Mouse (Mus musculus): ENCODE data around the gene Psenen. TPM values are rescaled to one million over a fixed set of nuclear protein-coding genes. Genes with fewer than 3 reads are reported as not detected.

Gene Psenen
- polyA plus RNA-seq, 2 experiments, result 136 to 141 TPM

GRCm38 (mm10) chr7:30522871-30523270, 40.6 kb downstream of the Psenen start:
- Histone ChIP-seq H3K4me1 (ENCODE audit: control insufficient read depth, insufficient read depth, low read length) (peaks cover 8% of the 10 kb centered on the region; the same call in 1 of the 2 replicates), H3K4me2 (replicated peaks; ENCODE audit: low read depth, low read length, severe bottlenecking) (no peak overlapping the region), H3K27ac (replicated peaks; ENCODE audit: low read depth, low read length) (no peak overlapping the region), H3K27me3 (ENCODE audit: control insufficient read depth, insufficient read depth, low read length) (no peaks in the 10 kb centered on the region), H3K9me3 (ENCODE audit: control insufficient read depth, low read length) (no peaks in the 10 kb centered on the region), H3K4me3 (replicated peaks; ENCODE audit: low read length) (no peak overlapping the region), H3K36me3 (ENCODE audit: control insufficient read depth, insufficient read depth, low read length) (peaks cover 44% of the 10 kb centered on the region), H3K9ac (ENCODE audit: low read depth, low read length, severe bottlenecking) (no peak overlapping the region)
- ATAC-seq (ENCODE audit: low FRiP score, low read depth), result no peak
- no peak for TF ChIP-seq POLR2A (IDR thresholded peaks at IDR 0.05; ENCODE audit: borderline replicate concordance, extremely low read depth, insufficient read depth, insufficient read length)
- 83% methylated on average over 10 of the region's 10 CpGs for WGBS
- DNase-seq (ENCODE audit: low spot score), result no peak

DNA sequence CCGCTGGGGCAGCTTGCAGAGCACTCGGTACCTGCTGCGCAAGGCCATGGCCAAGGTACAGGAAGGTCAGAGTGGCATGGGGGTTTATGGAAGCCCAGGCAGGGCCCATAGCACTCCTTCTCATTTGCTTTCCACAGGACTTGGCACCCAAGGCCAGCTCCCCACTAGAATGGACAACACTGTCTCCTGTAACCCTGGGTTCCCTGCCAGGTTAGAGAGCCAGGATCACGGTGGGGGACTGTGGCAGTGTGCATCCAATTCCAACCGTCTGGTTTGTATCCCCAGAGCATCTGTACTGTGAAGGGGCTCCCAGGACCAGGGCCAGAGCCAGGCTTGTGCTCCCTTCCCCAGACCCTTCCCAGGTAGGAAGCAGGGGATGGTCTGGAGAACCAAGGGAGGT, 42.6 kb downstream of the Psenen start:
- Histone ChIP-seq H3K27me3 (ENCODE audit: control insufficient read depth, insufficient read depth, low read length) (no peaks in the 10 kb centered on the region), H3K27ac (replicated peaks; ENCODE audit: low read depth, low read length) (no peak overlapping the region), H3K4me1 (ENCODE audit: control insufficient read depth, insufficient read depth, low read length) (no peaks in the 10 kb centered on the region), H3K9me3 (ENCODE audit: control insufficient read depth, low read length) (no peaks in the 10 kb centered on the region), H3K36me3 (ENCODE audit: control insufficient read depth, insufficient read depth, low read length) (peaks cover 28% of the 10 kb centered on the region), H3K9ac (ENCODE audit: low read depth, low read length, severe bottlenecking) (no peak overlapping the region), H3K4me3 (replicated peaks; ENCODE audit: low read length) (no peak overlapping the region), H3K4me2 (replicated peaks; ENCODE audit: low read depth, low read length, severe bottlenecking) (no peak overlapping the region)
- ATAC-seq (ENCODE audit: low FRiP score, low read depth) (no peak), DNase-seq (ENCODE audit: low spot score) (no peak)
- 76% methylated on average over 5 of the region's 5 CpGs for WGBS
- no peak for TF ChIP-seq POLR2A (IDR thresholded peaks at IDR 0.05; ENCODE audit: borderline replicate concordance, extremely low read depth, insufficient read depth, insufficient read length)

GRCm38 (mm10) chr7:30520396-30520795, 43.0 kb downstream of the Psenen start:
- no peak for DNase-seq (ENCODE audit: low spot score)
- no peak overlapping the region for H3K9ac ChIP-seq (ENCODE audit: low read depth, low read length, severe bottlenecking)
- H3K27me3 ChIP-seq (ENCODE audit: control insufficient read depth, insufficient read depth, low read length), result no peaks in the 10 kb centered on the region
- no peak overlapping the region for H3K4me3 ChIP-seq (replicated peaks; ENCODE audit: low read length)
- no peak for ATAC-seq (ENCODE audit: low FRiP score, low read depth)
- no peaks in the 10 kb centered on the region for H3K4me1 ChIP-seq (ENCODE audit: control insufficient read depth, insufficient read depth, low read length)
- H3K27ac ChIP-seq (replicated peaks; ENCODE audit: low read depth, low read length), result no peak overlapping the region
- WGBS, result 75% methylated on average over 4 of the region's 4 CpGs
- no peaks in the 10 kb centered on the region for H3K9me3 ChIP-seq (ENCODE audit: control insufficient read depth, low read length)
- TF ChIP-seq POLR2A (IDR thresholded peaks at IDR 0.05; ENCODE audit: borderline replicate concordance, extremely low read depth, insufficient read depth, insufficient read length), result no peak
- peaks cover 24% of the 10 kb centered on the region for H3K36me3 ChIP-seq (ENCODE audit: control insufficient read depth, insufficient read depth, low read length)
- H3K4me2 ChIP-seq (replicated peaks; ENCODE audit: low read depth, low read length, severe bottlenecking), result no peak overlapping the region

DNA sequence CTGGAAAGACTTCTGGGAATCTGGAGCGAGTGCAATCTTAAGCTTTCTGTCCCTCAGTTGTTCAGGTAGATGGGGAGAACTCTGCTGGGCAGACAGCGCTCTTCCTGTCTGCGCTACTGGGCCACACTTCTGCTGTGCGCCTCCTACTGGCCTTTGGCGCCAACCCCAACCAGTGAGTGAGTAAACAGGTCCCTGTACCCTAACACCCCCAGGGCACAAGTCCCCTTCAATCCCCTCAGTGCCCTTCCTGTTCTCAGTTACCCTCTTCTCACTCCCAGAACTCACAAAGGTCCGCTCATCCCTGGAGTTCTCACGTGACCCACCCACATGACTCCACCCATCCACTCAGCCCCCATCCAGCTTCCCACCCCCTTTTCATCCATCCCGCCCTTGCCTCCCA, 45.1 kb downstream of the Psenen start:
- Histone ChIP-seq H3K9ac (ENCODE audit: low read depth, low read length, severe bottlenecking) (no peak overlapping the region), H3K36me3 (ENCODE audit: control insufficient read depth, insufficient read depth, low read length) (peaks cover 4% of the 10 kb centered on the region), H3K4me3 (replicated peaks; ENCODE audit: low read length) (no peak overlapping the region), H3K4me1 (ENCODE audit: control insufficient read depth, insufficient read depth, low read length) (no peaks in the 10 kb centered on the region), H3K4me2 (replicated peaks; ENCODE audit: low read depth, low read length, severe bottlenecking) (no peak overlapping the region), H3K27me3 (ENCODE audit: control insufficient read depth, insufficient read depth, low read length) (no peaks in the 10 kb centered on the region), H3K27ac (replicated peaks; ENCODE audit: low read depth, low read length) (no peak overlapping the region), H3K9me3 (ENCODE audit: control insufficient read depth, low read length) (no peaks in the 10 kb centered on the region)
- 46% methylated on average over 8 of the region's 8 CpGs for WGBS
- TF ChIP-seq POLR2A (IDR thresholded peaks at IDR 0.05; ENCODE audit: borderline replicate concordance, extremely low read depth, insufficient read depth, insufficient read length), result no peak
- DNase-seq (ENCODE audit: low spot score) (no peak), ATAC-seq (ENCODE audit: low FRiP score, low read depth) (no peak)

GRCm38 (mm10) chr7:30515003-30515760, 48.2 kb downstream of the Psenen start:
- no peaks in the 10 kb centered on the region for H3K36me3 ChIP-seq (ENCODE audit: control insufficient read depth, insufficient read depth, low read length)
- no peak overlapping the region for H3K4me3 ChIP-seq (replicated peaks; ENCODE audit: low read length)
- no peak overlapping the region for H3K4me2 ChIP-seq (replicated peaks; ENCODE audit: low read depth, low read length, severe bottlenecking)
- TF ChIP-seq POLR2A (IDR thresholded peaks at IDR 0.05; ENCODE audit: borderline replicate concordance, extremely low read depth, insufficient read depth, insufficient read length), result no peak
- H3K4me1 ChIP-seq (ENCODE audit: control insufficient read depth, insufficient read depth, low read length), result no peaks in the 10 kb centered on the region
- no peaks in the 10 kb centered on the region for H3K9me3 ChIP-seq (ENCODE audit: control insufficient read depth, low read length)
- no peaks in the 10 kb centered on the region for H3K27me3 ChIP-seq (ENCODE audit: control insufficient read depth, insufficient read depth, low read length)
- H3K9ac ChIP-seq (ENCODE audit: low read depth, low read length, severe bottlenecking), result no peak overlapping the region
- DNase-seq (ENCODE audit: low spot score) (no peak), ATAC-seq (ENCODE audit: low FRiP score, low read depth) (no peak)
- no peak overlapping the region for H3K27ac ChIP-seq (replicated peaks; ENCODE audit: low read depth, low read length)
- 63% methylated on average over 24 of the region's 24 CpGs for WGBS

Small RNA genes lying within 50 kb of the gene (microRNA-seq; reads per million reads assigned to microRNA genes)
- gene Gm38670 (1.4 reads per million), gene Mir3569 (not detected)

Other genes with a start within 250 kb of the Psenen start
Only the 30 nearest of the 33 such genes appear.
- 11.5 and 17.7 TPM in 2 replicates for gene Lrfn3, start 200.9 kb downstream of the Psenen start, polyA plus RNA-seq (2012; rRNA removed)
- gene Lrfn3, start 200.9 kb downstream of the Psenen start, polyA plus RNA-seq (2014; fragmentation: Nextera tagmentation; extraction: Ambion mirVana), result 6.3 and 6.9 TPM in 2 replicates
- gene Tyrobp, start 149.9 kb downstream of the Psenen start, polyA plus RNA-seq (2012; rRNA removed), result 54.2 and 79.2 TPM in 2 replicates
- gene Tyrobp, start 149.9 kb downstream of the Psenen start, polyA plus RNA-seq (2014; fragmentation: Nextera tagmentation; extraction: Ambion mirVana), result 69.8 and 84.7 TPM in 2 replicates
- gene Hcst, start 143.8 kb downstream of the Psenen start, polyA plus RNA-seq (2012; rRNA removed), result 1.9 and 2.2 TPM in 2 replicates
- gene Hcst, start 143.8 kb downstream of the Psenen start, polyA plus RNA-seq (2014; fragmentation: Nextera tagmentation; extraction: Ambion mirVana), result 0.70 and 3.0 TPM in 2 replicates
- gene Nfkbid, start 141.9 kb downstream of the Psenen start, polyA plus RNA-seq (2012; rRNA removed), result 3.0 and 3.5 TPM in 2 replicates
- gene Nfkbid, start 141.9 kb downstream of the Psenen start, polyA plus RNA-seq (2014; fragmentation: Nextera tagmentation; extraction: Ambion mirVana), result 1.7 and 2.2 TPM in 2 replicates
- gene Aplp1, start 118.1 kb downstream of the Psenen start, polyA plus RNA-seq (2012; rRNA removed), result 41.9 and 55.5 TPM in 2 replicates
- 31.4 and 37.4 TPM in 2 replicates for gene Aplp1, start 118.1 kb downstream of the Psenen start, polyA plus RNA-seq (2014; fragmentation: Nextera tagmentation; extraction: Ambion mirVana)
- gene Kirrel2, start 105.9 kb downstream of the Psenen start, polyA plus RNA-seq (2012; rRNA removed), result 0.06 and 0.13 TPM in 2 replicates
- 0.07 TPM in 1 of 2 replicates, not detected in the other for gene Kirrel2, start 105.9 kb downstream of the Psenen start, polyA plus RNA-seq (2014; fragmentation: Nextera tagmentation; extraction: Ambion mirVana)
- gene Nphs1, start 105.3 kb downstream of the Psenen start, polyA plus RNA-seq (2012; rRNA removed), result 0.03 and 0.06 TPM in 2 replicates
- gene Nphs1, start 105.3 kb downstream of the Psenen start, polyA plus RNA-seq (2014; fragmentation: Nextera tagmentation; extraction: Ambion mirVana), result 0.14 and 0.23 TPM in 2 replicates
- gene Prodh2, start 70.0 kb downstream of the Psenen start, polyA plus RNA-seq (2012; rRNA removed), result 0.04 and 0.11 TPM in 2 replicates
- gene Prodh2, start 70.0 kb downstream of the Psenen start, polyA plus RNA-seq (2014; fragmentation: Nextera tagmentation; extraction: Ambion mirVana), result not detected in 2 replicates
- gene Arhgap33, start 28.6 kb downstream of the Psenen start, polyA plus RNA-seq (2012; rRNA removed), result 66.1 and 91.7 TPM in 2 replicates
- gene Arhgap33, start 28.6 kb downstream of the Psenen start, polyA plus RNA-seq (2014; fragmentation: Nextera tagmentation; extraction: Ambion mirVana), result 9.7 and 14.2 TPM in 2 replicates
- gene Hspb6, start 11.4 kb downstream of the Psenen start, polyA plus RNA-seq (2012; rRNA removed), result 15.4 and 18.6 TPM in 2 replicates
- gene Hspb6, start 11.4 kb downstream of the Psenen start, polyA plus RNA-seq (2014; fragmentation: Nextera tagmentation; extraction: Ambion mirVana), result 15.7 and 16.8 TPM in 2 replicates
- 31.8 and 47.3 TPM in 2 replicates for gene Proser3, start 11.3 kb downstream of the Psenen start, polyA plus RNA-seq (2012; rRNA removed)
- 9.4 and 10.8 TPM in 2 replicates for gene Proser3, start 11.3 kb downstream of the Psenen start, polyA plus RNA-seq (2014; fragmentation: Nextera tagmentation; extraction: Ambion mirVana)
- 35.8 and 38.7 TPM in 2 replicates for gene Lin37, start 3.8 kb downstream of the Psenen start, polyA plus RNA-seq (2012; rRNA removed)
- 38.5 and 45.8 TPM in 2 replicates for gene Lin37, start 3.8 kb downstream of the Psenen start, polyA plus RNA-seq (2014; fragmentation: Nextera tagmentation; extraction: Ambion mirVana)
- 71.8 and 75.8 TPM in 2 replicates for gene U2af1l4, start 326 bp downstream of the Psenen start, polyA plus RNA-seq (2012; rRNA removed)
- 95.6 and 99.2 TPM in 2 replicates for gene U2af1l4, start 326 bp downstream of the Psenen start, polyA plus RNA-seq (2014; fragmentation: Nextera tagmentation; extraction: Ambion mirVana)
- gene Gm49396, start 283 bp downstream of the Psenen start, polyA plus RNA-seq (2012; rRNA removed), result 7.3 and 8.9 TPM in 2 replicates
- gene Gm49396, start 283 bp downstream of the Psenen start, polyA plus RNA-seq (2014; fragmentation: Nextera tagmentation; extraction: Ambion mirVana), result 5.0 and 7.4 TPM in 2 replicates
- gene Igflr1, start 1.8 kb upstream of the Psenen start, polyA plus RNA-seq (2012; rRNA removed), result 5.2 and 6.0 TPM in 2 replicates
- 1.7 and 4.9 TPM in 2 replicates for gene Igflr1, start 1.8 kb upstream of the Psenen start, polyA plus RNA-seq (2014; fragmentation: Nextera tagmentation; extraction: Ambion mirVana)
- gene Kmt2b, start 25.1 kb upstream of the Psenen start, polyA plus RNA-seq (2012; rRNA removed), result 62.0 and 73.8 TPM in 2 replicates
- 13.1 and 15.4 TPM in 2 replicates for gene Kmt2b, start 25.1 kb upstream of the Psenen start, polyA plus RNA-seq (2014; fragmentation: Nextera tagmentation; extraction: Ambion mirVana)
- 0.51 and 0.55 TPM in 2 replicates for gene Zbtb32, start 35.3 kb upstream of the Psenen start, polyA plus RNA-seq (2012; rRNA removed)
- gene Zbtb32, start 35.3 kb upstream of the Psenen start, polyA plus RNA-seq (2014; fragmentation: Nextera tagmentation; extraction: Ambion mirVana), result 0.62 and 0.67 TPM in 2 replicates
- gene Upk1a, start 49.2 kb upstream of the Psenen start, polyA plus RNA-seq (2012; rRNA removed), result 4.7 and 5.7 TPM in 2 replicates
- gene Upk1a, start 49.2 kb upstream of the Psenen start, polyA plus RNA-seq (2014; fragmentation: Nextera tagmentation; extraction: Ambion mirVana), result 1.2 and 1.7 TPM in 2 replicates
- 607 and 677 TPM in 2 replicates for gene Cox6b1, start 62.5 kb upstream of the Psenen start, polyA plus RNA-seq (2012; rRNA removed)
- gene Cox6b1, start 62.5 kb upstream of the Psenen start, polyA plus RNA-seq (2014; fragmentation: Nextera tagmentation; extraction: Ambion mirVana), result 799 and 875 TPM in 2 replicates
- gene Etv2, start 72.2 kb upstream of the Psenen start, polyA plus RNA-seq (2012; rRNA removed), result 0.17 TPM in 1 of 2 replicates, not detected in the other
- 0.19 TPM in 1 of 2 replicates, not detected in the other for gene Etv2, start 72.2 kb upstream of the Psenen start, polyA plus RNA-seq (2014; fragmentation: Nextera tagmentation; extraction: Ambion mirVana)
- 68.1 and 87.7 TPM in 2 replicates for gene Rbm42, start 86.7 kb upstream of the Psenen start, polyA plus RNA-seq (2012; rRNA removed)
- gene Rbm42, start 86.7 kb upstream of the Psenen start, polyA plus RNA-seq (2014; fragmentation: Nextera tagmentation; extraction: Ambion mirVana), result 107 and 113 TPM in 2 replicates
- 38.8 and 45.0 TPM in 2 replicates for gene Haus5, start 101.4 kb upstream of the Psenen start, polyA plus RNA-seq (2012; rRNA removed)
- gene Haus5, start 101.4 kb upstream of the Psenen start, polyA plus RNA-seq (2014; fragmentation: Nextera tagmentation; extraction: Ambion mirVana), result 35.0 and 35.6 TPM in 2 replicates
- gene Pmis2, start 108.0 kb upstream of the Psenen start, polyA plus RNA-seq (2012; rRNA removed), result not detected in 2 replicates
- not detected in 2 replicates for gene Pmis2, start 108.0 kb upstream of the Psenen start, polyA plus RNA-seq (2014; fragmentation: Nextera tagmentation; extraction: Ambion mirVana)
- 0.44 TPM in 1 of 2 replicates, not detected in the other for gene 2200002J24Rik, start 135.3 kb upstream of the Psenen start, polyA plus RNA-seq (2012; rRNA removed)
- gene 2200002J24Rik, start 135.3 kb upstream of the Psenen start, polyA plus RNA-seq (2014; fragmentation: Nextera tagmentation; extraction: Ambion mirVana), result 0.51 TPM in 1 of 2 replicates, not detected in the other
- gene Atp4a, start 148.6 kb upstream of the Psenen start, polyA plus RNA-seq (2012; rRNA removed), result 0.89 and 1.0 TPM in 2 replicates
- gene Atp4a, start 148.6 kb upstream of the Psenen start, polyA plus RNA-seq (2014; fragmentation: Nextera tagmentation; extraction: Ambion mirVana), result 0.30 and 0.48 TPM in 2 replicates
- 178 and 233 TPM in 2 replicates for gene Tmem147, start 165.9 kb upstream of the Psenen start, polyA plus RNA-seq (2012; rRNA removed)
- 221 and 231 TPM in 2 replicates for gene Tmem147, start 165.9 kb upstream of the Psenen start, polyA plus RNA-seq (2014; fragmentation: Nextera tagmentation; extraction: Ambion mirVana)
- gene Gapdhs, start 180.1 kb upstream of the Psenen start, polyA plus RNA-seq (2012; rRNA removed), result not detected in 2 replicates
- 0.75 TPM in 1 of 2 replicates, not detected in the other for gene Gapdhs, start 180.1 kb upstream of the Psenen start, polyA plus RNA-seq (2014; fragmentation: Nextera tagmentation; extraction: Ambion mirVana)
- gene Sbsn, start 187.8 kb upstream of the Psenen start, polyA plus RNA-seq (2012; rRNA removed), result 15.1 and 28.4 TPM in 2 replicates
- gene Sbsn, start 187.8 kb upstream of the Psenen start, polyA plus RNA-seq (2014; fragmentation: Nextera tagmentation; extraction: Ambion mirVana), result 21.3 and 38.7 TPM in 2 replicates
- 124 and 151 TPM in 2 replicates for gene Dmkn, start 200.1 kb upstream of the Psenen start, polyA plus RNA-seq (2012; rRNA removed)
- gene Dmkn, start 200.1 kb upstream of the Psenen start, polyA plus RNA-seq (2014; fragmentation: Nextera tagmentation; extraction: Ambion mirVana), result 168 and 289 TPM in 2 replicates
- gene Krtdap, start 224.3 kb upstream of the Psenen start, polyA plus RNA-seq (2012; rRNA removed), result 290 and 318 TPM in 2 replicates
- 833 and 1,442 TPM in 2 replicates for gene Krtdap, start 224.3 kb upstream of the Psenen start, polyA plus RNA-seq (2014; fragmentation: Nextera tagmentation; extraction: Ambion mirVana)